Comparison of ENCODE assay signal across 8 mouse cellular contexts in genomic region chr1:189972790-189973406, GRCm38 (mm10). TPM values are rescaled to one million over a fixed set of nuclear protein-coding genes. Genes with fewer than 3 reads are reported as not detected.
DNase-seq lines count a peak whose midpoint lies in the region; ATAC-seq lines count a peak whose summit lies in the region.

No protein-coding gene starts in this region.

- H3K4me3 ChIP-seq in hindbrain, embryonic 10.5 days = 0 out of 2 replicates have a peak overlapping the region, but pooled peaks have one; percentile 1
- H3K4me3 ChIP-seq in lung, embryonic 16.5 days (ENCODE audit: low read length) = no peak overlapping the region

- H3K27ac ChIP-seq in hindbrain, embryonic 10.5 days = 0 out of 2 replicates have a peak overlapping the region, but pooled peaks have one; percentile 6
- H3K27ac ChIP-seq in lung, embryonic 16.5 days (ENCODE audit: low read length) = no peak overlapping the region

- H3K9me3 ChIP-seq in hindbrain, embryonic 10.5 days = no peaks in the 10 kb centered on the region
- H3K9me3 ChIP-seq in lung, embryonic 16.5 days (ENCODE audit: control insufficient read depth, low read length) = no peaks in the 10 kb centered on the region

- WGBS in hindbrain, embryonic 10.5 days = 25% methylated on average over 13 of the region's 13 CpGs
- WGBS in lung, embryonic 16.5 days = 7% methylated on average over 13 of the region's 13 CpGs

- H3K4me1 ChIP-seq in hindbrain, embryonic 10.5 days (replicated peaks) = peaks cover 14% of the 10 kb centered on the region
- H3K4me1 ChIP-seq in lung, embryonic 16.5 days (replicated peaks; ENCODE audit: control insufficient read depth, insufficient read depth, low read length) = no peaks in the 10 kb centered on the region

- H3K36me3 ChIP-seq in hindbrain, embryonic 10.5 days = no peaks in the 10 kb centered on the region
- H3K36me3 ChIP-seq in lung, embryonic 16.5 days (ENCODE audit: control insufficient read depth, insufficient read depth, low read length) = no peaks in the 10 kb centered on the region

- H3K27me3 ChIP-seq in hindbrain, embryonic 10.5 days (ENCODE audit: insufficient read depth, poor library complexity, severe bottlenecking) = peaks cover 10% of the 10 kb centered on the region; the same call in 1 of the 2 replicates
- no peaks in the 10 kb centered on the region for H3K27me3 ChIP-seq in lung, embryonic 16.5 days (ENCODE audit: control insufficient read depth, insufficient read depth, low read depth, low read length)

- DNase-seq in MN1 (ENCODE audit: low spot score) = peak; percentile 63
- peak; percentile 71 for DNase-seq in cerebellum, adult 9-10 months
- DNase-seq in hindbrain, embryonic 10.5 days (ENCODE audit: low spot score) = peak; percentile 89
- DNase-seq in layer of hippocampus, adult 9-10 months (ENCODE audit: low spot score) = peak; percentile 67
- DNase-seq in ovary, postnatal 14 days (ENCODE audit: low spot score) = peak; percentile 74
- DNase-seq in thymus, postnatal 10 days (ENCODE audit: low spot score in 2 of 2) = peak; percentile 63 to 90

- no peak overlapping the region for H3K9ac ChIP-seq in lung, embryonic 16.5 days (ENCODE audit: low read length)

- H3K4me2 ChIP-seq in lung, embryonic 16.5 days (ENCODE audit: low read depth, low read length) = peak overlapping the region; percentile 43; the same call in 1 of the 2 replicates

- ATAC-seq in frontal cortex, adult (ENCODE audit: low TSS enrichment) = peak; percentile 90
- ATAC-seq in lung, embryonic 16.5 days (ENCODE audit: low read depth) = peak; percentile 80

RNA-seq across cellular contexts. Expression of gene Smyd2, which starts 50.7 kb away (rescaled TPM):
- polyA plus RNA-seq in hindbrain, embryonic 10.5 days (2016; fragmentation: Nextera tagmentation; extraction: Ambion mirVana) = 59.7 and 66.7 TPM in 2 replicates
- 75.6 and 80.3 TPM in 2 replicates for polyA plus RNA-seq in lung, embryonic 16.5 days (2015; fragmentation: Nextera tagmentation; extraction: Ambion mirVana)
